Mouse (Mus musculus): Measurements from ENCODE around the gene Abhd5. TPM values are rescaled to one million over a fixed set of nuclear protein-coding genes. Genes with fewer than 3 reads are reported as not detected.

Abhd5 gene
- polyA plus RNA-seq, 2 experiments: 25.1 to 41.1 TPM

DNA sequence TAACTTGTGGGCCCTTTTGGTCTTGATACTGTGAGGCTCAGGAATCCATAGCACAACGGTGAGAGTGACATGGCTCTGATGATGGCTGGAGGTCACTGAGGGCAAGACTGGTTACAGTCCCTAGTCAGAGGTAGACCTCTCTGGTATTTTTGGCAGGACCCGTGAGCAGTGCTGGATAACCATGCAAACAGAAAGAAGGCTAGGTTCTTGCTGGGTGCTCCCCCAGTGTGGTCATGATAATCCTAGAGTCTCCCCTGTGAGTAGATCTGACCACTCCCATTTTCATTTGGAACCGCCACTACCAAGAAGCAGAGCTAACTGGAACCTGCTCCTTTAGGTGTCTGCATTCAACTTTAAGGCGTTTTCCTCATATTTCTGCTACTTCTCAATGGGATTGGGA lies 1.5 kb downstream of the Abhd5 start:
- no peak overlapping the region for H3K4me3 ChIP-seq (replicated peaks; ENCODE audit: low read length)
- ATAC-seq (ENCODE audit: low FRiP score, low read depth): no peak
- DNase-seq (ENCODE audit: low spot score): no peak

GRCm38 (mm10) chr9:122354240-122354639 lies 2.8 kb downstream of the Abhd5 start:
- no peak for TF ChIP-seq POLR2A (IDR thresholded peaks at IDR 0.05; ENCODE audit: borderline replicate concordance, extremely low read depth, insufficient read depth, insufficient read length)
- DNase-seq (ENCODE audit: low spot score) (no peak), ATAC-seq (ENCODE audit: low FRiP score, low read depth) (no peak)
- no peaks in the 10 kb centered on the region for H3K9me3 ChIP-seq (ENCODE audit: control insufficient read depth, low read length)
- H3K36me3 ChIP-seq (ENCODE audit: control insufficient read depth, insufficient read depth, low read length): no peaks in the 10 kb centered on the region
- no peaks in the 10 kb centered on the region for H3K27me3 ChIP-seq (ENCODE audit: control insufficient read depth, insufficient read depth, low read length)
- H3K4me2 ChIP-seq (replicated peaks; ENCODE audit: low read depth, low read length, severe bottlenecking): no peak overlapping the region
- H3K4me3 ChIP-seq (replicated peaks; ENCODE audit: low read length): no peak overlapping the region
- 75% methylated on average over 3 of the region's 3 CpGs for WGBS
- no peak overlapping the region for H3K9ac ChIP-seq (ENCODE audit: low read depth, low read length, severe bottlenecking)
- H3K4me1 ChIP-seq (ENCODE audit: control insufficient read depth, insufficient read depth, low read length): peaks cover 4% of the 10 kb centered on the region; the same call in 1 of the 2 replicates
- no peak overlapping the region for H3K27ac ChIP-seq (replicated peaks; ENCODE audit: low read depth, low read length)

More for the DNA sequence above, 1.5 kb downstream of the Abhd5 start:
- Histone ChIP-seq H3K4me1 (ENCODE audit: control insufficient read depth, insufficient read depth, low read length) (peaks cover 4% of the 10 kb centered on the region; the same call in 1 of the 2 replicates), H3K27ac (replicated peaks; ENCODE audit: low read depth, low read length) (no peak overlapping the region), H3K4me2 (replicated peaks; ENCODE audit: low read depth, low read length, severe bottlenecking) (no peak overlapping the region), H3K36me3 (ENCODE audit: control insufficient read depth, insufficient read depth, low read length) (no peaks in the 10 kb centered on the region), H3K9ac (ENCODE audit: low read depth, low read length, severe bottlenecking) (no peak overlapping the region), H3K9me3 (ENCODE audit: control insufficient read depth, low read length) (no peaks in the 10 kb centered on the region), H3K27me3 (ENCODE audit: control insufficient read depth, insufficient read depth, low read length) (no peaks in the 10 kb centered on the region)
- no peak for TF ChIP-seq POLR2A (IDR thresholded peaks at IDR 0.05; ENCODE audit: borderline replicate concordance, extremely low read depth, insufficient read depth, insufficient read length)
- 88% methylated on average over 4 of the region's 4 CpGs for WGBS

DNA sequence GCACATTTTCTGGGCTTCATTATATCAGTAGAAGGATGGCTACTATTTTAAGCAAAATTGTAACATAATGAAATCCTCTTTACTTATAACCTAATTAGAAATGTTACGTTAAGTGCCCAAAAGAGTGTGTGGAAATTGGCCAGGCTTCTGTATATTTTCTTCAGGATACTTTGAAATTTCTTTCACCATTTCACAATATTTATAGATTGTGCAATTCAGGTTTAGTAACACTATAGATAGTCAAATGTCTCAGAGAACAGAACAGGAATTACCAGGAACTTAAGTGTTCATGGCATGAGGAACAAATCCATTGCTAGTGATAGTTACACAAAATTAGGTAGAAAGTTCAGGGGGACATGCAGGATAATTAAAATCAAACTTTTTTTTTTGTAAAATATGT lies 5.7 kb downstream of the Abhd5 start:
- Histone ChIP-seq H3K9ac (ENCODE audit: low read depth, low read length, severe bottlenecking) (no peak overlapping the region), H3K4me3 (replicated peaks; ENCODE audit: low read length) (no peak overlapping the region), H3K36me3 (ENCODE audit: control insufficient read depth, insufficient read depth, low read length) (no peaks in the 10 kb centered on the region), H3K4me2 (replicated peaks; ENCODE audit: low read depth, low read length, severe bottlenecking) (no peak overlapping the region), H3K27me3 (ENCODE audit: control insufficient read depth, insufficient read depth, low read length) (no peaks in the 10 kb centered on the region), H3K9me3 (ENCODE audit: control insufficient read depth, low read length) (no peaks in the 10 kb centered on the region), H3K27ac (replicated peaks; ENCODE audit: low read depth, low read length) (no peak overlapping the region), H3K4me1 (ENCODE audit: control insufficient read depth, insufficient read depth, low read length) (peaks cover 4% of the 10 kb centered on the region; the same call in 1 of the 2 replicates)
- no peak for DNase-seq (ENCODE audit: low spot score)
- ATAC-seq (ENCODE audit: low FRiP score, low read depth): no peak
- no peak for TF ChIP-seq POLR2A (IDR thresholded peaks at IDR 0.05; ENCODE audit: borderline replicate concordance, extremely low read depth, insufficient read depth, insufficient read length)
- 88% methylated on average over 1 of the region's 1 CpGs for WGBS

DNA sequence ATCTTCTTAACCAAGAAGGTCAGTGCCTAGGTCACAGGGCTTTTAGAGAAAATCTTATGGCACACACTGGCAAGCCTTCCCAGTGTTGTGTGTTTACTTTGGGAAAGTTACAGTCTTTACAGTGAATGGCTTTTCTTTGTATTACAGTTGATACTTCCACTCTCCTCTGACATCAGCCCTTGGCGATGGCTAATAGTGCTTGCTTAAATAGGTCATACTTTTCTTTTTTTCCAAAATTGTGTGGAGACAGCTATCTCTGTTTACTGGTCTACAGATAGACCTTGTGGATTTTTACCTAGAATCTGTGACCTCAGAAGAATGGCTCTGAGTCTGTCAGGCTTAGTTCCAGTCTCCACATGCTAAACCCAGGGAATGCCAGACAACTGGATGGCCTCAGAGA lies 6.2 kb downstream of the Abhd5 start:
- H3K4me2 ChIP-seq (replicated peaks; ENCODE audit: low read depth, low read length, severe bottlenecking): no peak overlapping the region
- no peak for TF ChIP-seq POLR2A (IDR thresholded peaks at IDR 0.05; ENCODE audit: borderline replicate concordance, extremely low read depth, insufficient read depth, insufficient read length)
- no peak overlapping the region for H3K4me3 ChIP-seq (replicated peaks; ENCODE audit: low read length)
- H3K4me1 ChIP-seq (ENCODE audit: control insufficient read depth, insufficient read depth, low read length): peaks cover 4% of the 10 kb centered on the region; the same call in 1 of the 2 replicates
- no peak overlapping the region for H3K27ac ChIP-seq (replicated peaks; ENCODE audit: low read depth, low read length)
- no peak for DNase-seq (ENCODE audit: low spot score)
- 94% methylated on average over 1 of the region's 1 CpGs for WGBS
- no peak for ATAC-seq (ENCODE audit: low FRiP score, low read depth)
- H3K27me3 ChIP-seq (ENCODE audit: control insufficient read depth, insufficient read depth, low read length): no peaks in the 10 kb centered on the region
- H3K9ac ChIP-seq (ENCODE audit: low read depth, low read length, severe bottlenecking): no peak overlapping the region
- no peaks in the 10 kb centered on the region for H3K9me3 ChIP-seq (ENCODE audit: control insufficient read depth, low read length)
- H3K36me3 ChIP-seq (ENCODE audit: control insufficient read depth, insufficient read depth, low read length): no peaks in the 10 kb centered on the region

DNA sequence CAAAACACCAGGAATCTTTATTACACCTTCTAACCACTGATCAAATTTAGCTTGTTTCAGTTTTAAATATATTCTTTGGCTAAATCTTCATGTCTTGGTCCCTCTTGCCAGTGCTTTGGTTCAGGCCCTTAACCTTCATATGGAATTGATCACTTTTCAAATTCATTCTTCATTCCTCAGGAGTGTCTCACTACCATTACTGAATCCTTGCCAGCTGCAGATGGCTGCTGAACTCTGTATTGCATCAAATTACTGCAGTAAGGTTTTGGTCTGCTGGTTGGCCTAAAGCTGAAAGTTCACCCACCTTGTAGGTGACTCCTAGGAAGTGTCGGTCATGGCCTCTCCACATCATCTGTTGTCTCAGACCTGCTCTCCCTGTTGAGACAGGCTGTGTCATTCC lies 12.8 kb downstream of the Abhd5 start:
- Histone ChIP-seq H3K4me2 (replicated peaks; ENCODE audit: low read depth, low read length, severe bottlenecking) (no peak overlapping the region), H3K4me3 (replicated peaks; ENCODE audit: low read length) (no peak overlapping the region), H3K27ac (replicated peaks; ENCODE audit: low read depth, low read length) (no peak overlapping the region), H3K9ac (ENCODE audit: low read depth, low read length, severe bottlenecking) (no peak overlapping the region), H3K9me3 (ENCODE audit: control insufficient read depth, low read length) (no peaks in the 10 kb centered on the region), H3K36me3 (ENCODE audit: control insufficient read depth, insufficient read depth, low read length) (peaks cover 6% of the 10 kb centered on the region), H3K27me3 (ENCODE audit: control insufficient read depth, insufficient read depth, low read length) (no peaks in the 10 kb centered on the region), H3K4me1 (ENCODE audit: control insufficient read depth, insufficient read depth, low read length) (no peaks in the 10 kb centered on the region)
- WGBS: 56% methylated on average over 1 of the region's 1 CpGs
- peak; percentile 33 for DNase-seq (ENCODE audit: low spot score)
- TF ChIP-seq POLR2A (IDR thresholded peaks at IDR 0.05; ENCODE audit: borderline replicate concordance, extremely low read depth, insufficient read depth, insufficient read length): no peak
- ATAC-seq (ENCODE audit: low FRiP score, low read depth): 0 out of 2 replicates have a peak, but pooled peaks have one; percentile 15
